Mouse (Mus musculus): ENCODE data around the gene Nav3. TPM values are rescaled to one million over a fixed set of nuclear protein-coding genes. Genes with fewer than 3 reads are reported as not detected.

Nav3 gene
- polyA plus RNA-seq, 1 experiment from 2014 or later = 0.91 TPM

DNA sequence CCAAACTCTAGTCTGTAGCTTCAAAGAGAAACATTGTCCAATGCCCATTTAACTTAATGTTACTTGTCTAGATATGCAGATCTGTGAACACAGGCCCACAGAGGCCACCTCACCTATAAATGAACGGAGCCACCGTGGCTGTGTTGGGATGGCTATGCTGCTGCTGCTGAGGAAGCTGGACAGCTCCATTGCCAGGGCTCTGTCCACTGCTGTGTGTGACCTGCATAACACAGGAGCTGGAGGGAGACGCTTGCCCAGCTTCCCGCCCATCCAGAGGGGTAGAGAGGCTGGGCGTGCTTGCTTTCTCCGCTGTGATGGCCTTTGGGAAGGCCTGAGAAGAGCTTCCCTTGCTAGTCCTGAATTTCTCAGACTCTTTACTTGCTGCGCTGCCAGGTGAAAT, 603.6 kb downstream of the Nav3 start:
- DNase-seq (ENCODE audit: low spot score) = no peak

DNA sequence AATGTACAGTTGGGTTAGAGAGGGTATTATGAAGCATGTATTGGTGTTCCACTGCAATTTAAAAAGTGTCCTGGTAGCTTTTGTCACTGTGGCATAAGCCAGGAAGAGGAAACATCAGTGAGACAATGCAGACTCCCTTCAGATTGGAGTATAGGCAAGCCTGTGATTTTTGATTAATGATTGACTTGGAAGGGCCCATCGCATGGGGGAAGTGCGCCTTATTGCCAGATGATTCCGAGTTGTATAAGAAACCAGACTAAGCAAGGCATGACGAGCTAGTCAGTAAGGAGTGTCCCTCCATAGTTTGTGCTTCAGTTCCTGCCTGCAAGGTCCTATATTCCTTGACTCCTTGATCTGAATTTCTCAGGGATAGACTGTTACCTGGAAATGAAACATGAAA, 608.4 kb downstream of the Nav3 start:
- DNase-seq (ENCODE audit: low spot score) = no peak

DNA sequence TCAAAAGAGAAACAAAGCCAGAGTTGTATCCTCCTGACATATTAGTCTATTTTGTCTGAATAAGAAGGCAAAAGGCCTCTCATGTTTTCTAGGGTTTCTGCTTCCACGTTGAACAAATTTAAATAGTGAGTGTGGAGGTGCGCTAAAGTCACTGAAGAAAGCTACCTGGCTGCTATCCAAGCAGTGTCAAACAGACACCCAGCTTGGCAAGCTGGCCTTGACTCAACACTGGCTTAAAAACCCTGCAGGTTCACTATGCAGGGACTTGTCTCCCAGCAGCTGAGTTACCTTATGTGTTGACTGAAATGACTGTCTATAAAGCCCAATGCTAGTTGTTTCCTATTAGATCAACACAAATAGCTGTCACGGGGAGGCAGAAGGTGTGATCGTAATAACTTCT, 612.3 kb downstream of the Nav3 start:
- DNase-seq (ENCODE audit: low spot score) = no peak

DNA sequence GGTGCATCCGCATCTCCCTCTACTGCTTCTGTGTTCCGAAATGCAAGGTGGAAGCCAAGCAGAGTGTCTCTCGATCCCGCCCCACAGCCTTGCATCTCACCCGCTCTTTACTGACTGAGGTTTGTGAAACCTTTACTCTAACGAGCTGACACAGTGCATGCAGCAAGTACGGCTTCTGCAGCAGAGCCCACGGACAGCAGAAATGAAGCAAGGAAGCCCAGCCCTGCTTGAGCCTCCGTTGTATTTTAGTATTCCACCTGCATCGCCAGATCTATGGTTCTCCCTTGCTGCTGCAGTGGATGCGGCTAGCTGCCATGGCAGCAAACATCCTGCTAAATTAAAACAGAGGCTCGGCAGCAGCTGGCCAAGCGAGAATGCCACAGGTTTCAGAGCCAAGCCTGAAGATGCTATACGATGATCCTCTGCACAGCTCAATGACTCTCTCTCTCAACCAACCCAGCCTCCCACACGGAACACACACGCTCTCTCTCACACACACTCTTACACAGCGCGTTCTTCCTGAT, 623.2 kb downstream of the Nav3 start:
- no peak for DNase-seq (ENCODE audit: low spot score)

DNA sequence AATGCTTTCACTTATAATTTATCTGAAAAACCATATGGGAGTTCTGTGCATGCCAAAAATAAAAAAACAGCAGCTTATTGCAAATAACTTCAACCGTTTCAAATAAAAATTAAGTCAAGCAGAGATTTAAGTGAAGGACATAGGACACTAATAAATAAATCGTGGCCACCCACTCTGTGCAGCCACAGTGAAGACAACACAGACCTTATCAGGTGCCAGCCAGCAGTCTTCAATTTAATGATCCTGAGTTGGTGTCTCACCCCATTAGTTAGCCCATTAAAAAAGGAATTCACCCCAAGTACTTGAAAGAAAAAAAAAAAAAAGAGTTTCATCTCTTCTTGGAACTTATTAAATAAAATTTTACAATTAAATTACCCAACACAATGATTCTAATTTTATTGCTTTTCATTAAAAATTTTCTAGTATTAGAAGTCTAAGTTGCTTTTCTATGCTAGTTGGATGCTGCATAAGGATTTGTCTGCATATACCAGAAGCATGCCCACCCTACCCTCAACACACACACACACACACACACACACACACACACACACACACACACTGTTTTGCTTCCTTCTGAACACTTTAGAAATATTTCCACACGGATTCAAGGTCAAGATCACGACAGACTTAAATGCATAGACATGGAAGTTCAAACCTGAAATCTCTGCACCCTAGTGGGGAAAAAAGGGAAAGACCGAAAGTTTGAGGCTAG, 649.1 kb downstream of the Nav3 start:
- no peak for DNase-seq (ENCODE audit: low spot score)

DNA sequence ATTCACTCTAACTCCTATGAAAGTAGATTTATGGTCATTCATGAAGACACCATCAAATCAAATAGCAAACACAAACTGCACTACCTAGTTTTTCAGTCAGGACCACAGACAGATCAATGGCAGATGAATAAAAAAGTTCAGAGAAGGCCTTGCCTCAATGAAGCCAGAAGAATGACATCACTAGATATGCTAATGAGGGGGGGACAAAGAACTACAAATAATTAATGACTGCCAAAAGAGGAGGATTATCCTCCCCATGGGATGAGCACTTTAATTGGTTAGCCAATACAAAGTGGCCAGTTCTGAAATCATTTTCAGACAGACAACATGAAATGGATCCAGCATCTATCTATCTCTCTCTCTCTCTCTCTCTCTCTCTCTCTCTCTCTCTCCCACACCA, 652.6 kb downstream of the Nav3 start:
- DNase-seq (ENCODE audit: low spot score) = no peak

DNA sequence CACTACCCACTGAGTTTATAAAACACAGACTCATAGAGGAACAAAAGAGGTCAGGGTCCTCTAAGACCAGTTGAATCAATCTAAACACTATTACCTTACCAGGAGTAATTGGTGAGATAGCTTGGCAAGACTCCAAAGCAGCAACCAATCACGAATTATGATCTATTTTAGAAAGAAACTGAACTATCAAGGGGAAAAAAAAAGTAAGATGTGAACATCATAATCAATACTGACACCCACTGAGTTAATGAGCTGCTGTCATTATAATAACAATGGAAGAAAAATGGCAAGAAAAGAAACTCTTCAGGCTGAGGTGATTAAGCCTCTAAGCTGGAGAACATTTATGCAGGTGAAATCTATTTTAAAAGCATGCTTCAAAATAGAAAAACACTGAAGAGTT, 653.8 kb downstream of the Nav3 start:
- no peak for DNase-seq (ENCODE audit: low spot score)

DNA sequence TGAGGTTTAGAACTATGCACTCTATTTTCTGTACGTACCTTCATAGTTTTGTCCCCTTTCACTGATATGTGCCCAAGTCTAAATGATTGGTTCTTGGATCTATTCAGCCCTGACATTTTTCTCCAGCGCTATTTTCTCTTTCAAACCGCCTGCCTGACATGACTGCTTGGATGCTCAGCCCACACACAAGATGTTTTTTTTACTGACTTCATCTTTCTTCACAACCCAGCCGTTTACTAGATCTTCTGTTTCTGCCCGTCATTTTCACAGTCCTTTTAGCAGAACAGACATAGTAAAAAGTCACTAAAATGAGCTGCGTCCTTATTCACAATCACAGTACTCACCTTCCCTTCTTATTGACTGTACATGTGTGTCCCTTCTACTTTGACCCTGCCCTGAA, 656.8 kb downstream of the Nav3 start:
- DNase-seq (ENCODE audit: low spot score) = no peak

DNA sequence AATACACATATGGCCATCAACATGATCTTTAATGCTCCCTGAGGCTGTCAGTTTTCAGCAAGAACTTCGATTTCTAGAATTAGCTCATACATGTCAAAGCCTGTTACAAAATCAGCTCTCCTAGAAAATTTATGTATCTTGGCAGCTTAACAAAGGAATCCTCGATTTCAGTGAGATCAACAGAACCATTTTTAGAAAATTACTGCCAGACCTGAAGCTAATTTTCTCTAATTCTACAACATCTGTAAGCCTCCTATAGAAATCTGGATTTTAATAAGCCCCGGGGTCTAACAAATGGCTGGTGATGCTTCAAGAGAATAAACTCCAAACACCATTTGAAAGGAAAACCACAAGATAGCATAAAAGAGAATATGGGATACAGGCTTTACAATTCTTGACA, 659.0 kb downstream of the Nav3 start:
- DNase-seq (ENCODE audit: low spot score) = no peak

DNA sequence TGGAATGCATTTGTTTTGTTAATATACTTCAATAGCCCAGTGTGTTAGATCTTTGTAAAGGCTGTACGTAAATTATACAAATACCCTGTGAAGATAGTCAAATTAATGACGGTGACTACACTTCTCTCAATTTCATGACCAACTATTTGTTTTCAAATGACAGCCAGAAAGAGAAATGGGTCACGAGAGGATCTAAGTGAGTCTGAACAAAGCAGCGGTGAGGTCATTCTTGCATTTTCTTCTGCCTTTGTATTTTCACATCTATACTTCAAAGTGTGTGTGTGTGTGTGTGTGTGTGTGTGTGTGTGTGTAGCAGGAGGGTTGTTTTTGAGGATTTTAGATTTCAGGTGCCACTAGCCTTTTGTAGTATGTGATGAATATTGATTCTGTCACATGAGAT, 662.5 kb downstream of the Nav3 start:
- no peak for DNase-seq (ENCODE audit: low spot score)

DNA sequence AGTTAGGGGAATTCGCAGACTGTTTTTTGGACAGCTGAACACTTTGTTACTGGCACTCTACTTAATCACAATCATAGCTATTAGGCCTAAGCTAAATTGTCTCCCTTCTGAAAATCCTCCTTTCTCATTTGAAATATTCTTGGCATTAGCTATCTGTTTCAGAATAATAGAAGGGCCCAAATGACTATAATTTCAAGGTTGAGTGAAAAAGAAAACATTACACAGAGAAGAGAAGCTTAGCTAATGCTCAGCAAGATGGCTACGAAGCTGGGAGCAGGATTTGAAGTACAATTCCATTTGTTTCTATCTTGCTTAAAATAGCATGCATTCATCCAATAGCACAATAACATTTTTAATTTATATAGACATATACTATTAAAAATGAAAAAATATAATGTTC, 667.3 kb downstream of the Nav3 start:
- DNase-seq (ENCODE audit: low spot score) = no peak

DNA sequence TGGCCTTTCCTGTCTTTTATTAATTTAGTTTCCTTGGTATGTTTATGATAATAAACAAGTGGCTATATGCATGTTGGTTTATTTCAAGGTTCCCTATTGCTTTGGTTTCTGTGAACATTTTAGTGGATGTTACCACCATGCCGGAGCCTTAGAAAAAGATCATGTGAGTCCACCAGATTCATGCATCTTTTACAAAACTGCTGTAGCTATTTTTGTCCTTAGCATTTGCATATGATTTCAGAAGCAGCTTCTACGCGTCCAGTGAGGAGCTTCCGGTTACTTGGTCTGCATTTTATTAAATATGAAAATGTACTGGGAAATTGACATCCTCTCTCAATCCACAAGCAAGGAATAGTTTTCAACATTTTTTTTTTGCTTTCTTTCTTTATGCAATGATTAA, 676.9 kb downstream of the Nav3 start:
- DNase-seq (ENCODE audit: low spot score) = no peak

DNA sequence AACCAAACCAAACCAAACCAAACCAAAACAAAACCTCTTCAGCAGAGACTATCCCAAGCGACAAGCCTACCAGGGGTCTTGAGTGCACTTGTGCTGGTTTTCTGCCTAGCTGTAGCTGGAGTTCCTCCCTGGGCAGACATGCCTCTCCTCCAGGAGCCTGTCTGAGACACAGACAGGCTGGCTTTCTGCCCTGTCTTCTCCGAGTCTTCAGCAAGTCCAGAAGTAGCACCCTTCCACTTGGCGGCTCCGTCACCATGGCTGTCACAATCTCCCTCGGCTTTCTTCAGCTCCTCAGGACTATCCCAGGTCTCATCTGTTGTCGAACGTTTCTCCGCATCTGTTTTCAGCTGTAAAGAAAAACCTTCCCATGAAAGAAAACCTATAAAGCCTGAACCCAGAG, 686.9 kb downstream of the Nav3 start:
- no peak for DNase-seq (ENCODE audit: low spot score)

DNA sequence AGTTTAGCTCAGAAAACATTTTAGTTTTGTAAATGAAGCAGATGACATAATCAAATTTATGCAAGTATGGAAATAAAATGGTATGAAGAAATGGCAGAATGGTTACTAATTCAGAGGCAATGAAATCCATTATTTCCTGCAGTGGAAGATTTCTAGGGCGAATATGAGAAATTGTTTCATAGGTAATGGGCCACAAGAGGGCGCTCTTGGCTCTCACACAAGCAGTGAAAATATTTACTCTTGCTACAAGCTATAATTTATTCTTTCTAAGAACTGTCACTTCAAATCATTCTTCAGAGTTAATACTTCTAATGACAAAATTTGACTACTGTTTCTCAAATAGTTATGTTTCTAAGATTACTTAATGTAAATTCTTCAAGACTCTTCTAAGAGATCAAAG, 690.4 kb downstream of the Nav3 start:
- DNase-seq (ENCODE audit: low spot score) = no peak

DNA sequence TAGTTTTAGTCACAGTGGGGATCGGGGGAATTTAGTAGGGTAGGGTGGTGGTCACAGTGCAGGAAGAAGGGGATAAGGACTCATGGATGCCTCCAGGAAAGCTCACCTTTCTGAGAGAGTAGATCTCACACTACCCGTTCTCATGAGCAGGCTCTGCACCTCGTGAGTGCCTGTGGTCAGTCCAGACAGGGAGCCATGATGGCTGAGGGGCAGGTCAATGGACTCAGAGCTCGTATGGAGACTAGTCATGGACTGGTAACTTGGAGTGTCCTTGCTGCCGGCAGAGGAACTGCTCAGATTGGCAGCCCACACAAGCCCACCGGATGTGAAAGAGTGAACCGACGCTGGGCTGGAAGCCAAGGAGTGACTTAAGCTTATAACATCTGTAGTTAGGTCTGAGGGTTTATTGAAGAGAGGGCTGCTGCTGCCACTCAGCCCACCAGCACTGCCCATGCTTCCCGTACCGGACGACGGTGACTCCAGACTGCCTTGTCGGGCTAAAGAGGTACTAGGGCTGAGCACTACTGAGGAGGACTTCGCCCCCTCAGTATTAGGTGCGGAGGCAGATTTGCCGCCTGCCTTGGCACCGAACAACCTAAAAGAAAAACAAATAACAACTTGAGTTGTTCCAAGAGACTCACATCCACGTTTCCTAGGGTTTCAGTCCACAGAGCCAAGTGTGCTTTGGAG, 691.4 kb downstream of the Nav3 start:
- DNase-seq (ENCODE audit: low spot score) = no peak

DNA sequence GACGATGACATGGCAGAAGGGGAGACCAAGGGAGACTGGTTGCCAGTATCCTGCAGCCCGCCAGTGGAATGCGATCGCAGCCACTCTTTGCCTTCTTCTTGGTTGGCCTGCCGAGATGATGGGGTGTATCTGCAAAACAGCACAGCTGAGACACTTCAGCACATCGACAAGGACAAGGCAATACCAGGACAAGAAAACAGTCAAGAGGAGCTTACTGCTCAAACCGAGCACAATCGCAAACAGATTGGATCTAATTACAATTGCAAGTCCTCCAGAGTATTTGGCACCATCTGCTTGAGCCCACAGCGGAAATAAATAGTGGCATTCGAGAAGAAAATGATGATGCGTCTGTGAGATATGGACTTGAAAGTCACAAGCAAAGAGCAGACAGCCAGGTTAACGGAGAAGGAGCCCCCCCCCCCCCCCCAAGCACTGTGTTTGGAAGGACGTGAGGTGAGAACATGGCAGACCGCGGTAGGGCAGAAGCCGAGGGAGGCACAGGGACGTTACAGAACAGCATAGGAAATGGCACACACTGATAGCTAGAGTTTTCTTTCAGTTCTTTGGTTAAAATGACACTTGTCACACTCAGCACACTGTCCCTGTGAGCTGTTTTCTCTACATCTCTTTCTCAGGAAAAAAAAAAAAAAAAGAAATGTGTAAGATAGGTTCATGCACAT, 696.9 kb downstream of the Nav3 start:
- DNase-seq (ENCODE audit: low spot score) = no peak

DNA sequence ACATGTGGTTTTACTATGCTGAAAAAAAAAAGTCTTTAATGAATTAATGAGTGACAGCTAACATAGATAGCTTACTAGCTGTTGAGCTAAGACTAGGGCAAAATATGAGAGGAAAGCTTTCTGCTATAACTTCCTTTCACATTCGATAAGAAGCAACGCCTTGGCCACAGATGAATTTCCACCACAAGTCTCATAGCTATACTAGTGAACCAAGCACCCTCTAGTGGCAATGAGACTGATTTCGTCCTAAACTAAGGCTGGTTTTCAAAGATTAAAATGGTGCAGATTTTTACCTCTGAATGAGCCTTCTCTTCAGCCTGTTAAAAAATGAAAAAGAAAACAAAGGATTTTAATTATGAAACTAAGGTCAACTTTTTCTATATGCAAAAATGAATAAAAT, 709.1 kb downstream of the Nav3 start:
- no peak for DNase-seq (ENCODE audit: low spot score)

DNA sequence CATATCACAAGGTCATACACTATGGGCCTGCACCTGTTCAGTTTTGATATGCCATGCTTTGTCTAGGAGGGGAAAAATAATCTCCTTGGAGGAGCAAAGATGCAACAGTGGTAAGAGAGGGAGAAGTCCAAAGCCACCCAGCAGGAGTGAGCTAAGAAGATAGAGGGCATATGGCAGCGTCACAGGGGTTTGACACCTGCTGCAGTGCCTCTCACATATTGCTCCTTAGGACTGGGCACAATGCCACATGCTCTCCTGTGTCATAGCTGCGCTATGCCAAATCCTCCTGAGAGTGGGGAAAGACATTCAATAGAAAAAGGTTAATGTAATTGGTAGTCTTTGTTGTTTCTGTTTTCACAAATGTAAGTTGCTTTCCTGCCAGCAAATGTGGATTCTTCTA, 714.3 kb downstream of the Nav3 start:
- DNase-seq (ENCODE audit: low spot score) = no peak

DNA sequence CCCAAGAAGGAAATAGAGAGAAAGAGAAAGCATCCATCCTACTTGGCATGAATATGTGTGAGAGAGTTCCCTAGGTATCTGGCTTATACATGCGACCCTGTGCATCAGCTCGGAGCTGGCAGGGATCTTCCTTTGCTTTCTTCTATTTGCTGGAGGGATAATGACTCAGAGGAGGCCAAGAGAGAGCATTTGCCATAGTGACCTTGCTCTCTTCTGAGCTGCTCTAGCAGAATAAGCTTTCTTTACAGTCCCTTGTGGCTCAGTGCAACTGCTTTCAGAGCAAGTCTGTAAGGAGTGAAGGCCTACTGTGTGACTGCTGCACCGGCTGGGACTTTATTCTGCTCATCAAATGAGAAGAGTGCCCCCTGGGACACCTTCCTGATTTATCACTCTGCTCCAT, 715.7 kb downstream of the Nav3 start:
- no peak for DNase-seq (ENCODE audit: low spot score)

DNA sequence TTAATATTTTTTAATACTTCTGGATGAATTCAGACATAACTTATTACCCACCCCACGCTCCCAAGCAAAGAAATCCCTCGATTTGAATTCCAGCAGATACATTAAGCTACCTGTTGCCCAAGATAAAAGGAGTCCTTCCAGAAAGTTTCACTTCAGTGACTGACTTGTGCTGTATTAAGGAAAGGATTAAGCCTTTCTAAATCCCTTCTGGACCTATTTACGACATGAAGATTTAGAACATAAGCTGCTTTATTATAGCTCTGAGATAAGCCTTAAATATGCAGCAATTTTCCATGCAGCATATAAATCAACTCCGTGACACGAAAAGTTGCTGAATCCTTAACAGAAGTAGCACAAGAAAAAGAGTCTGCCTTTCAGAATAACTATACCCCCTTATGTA, 732.4 kb downstream of the Nav3 start:
- no peak for DNase-seq (ENCODE audit: low spot score)

DNA sequence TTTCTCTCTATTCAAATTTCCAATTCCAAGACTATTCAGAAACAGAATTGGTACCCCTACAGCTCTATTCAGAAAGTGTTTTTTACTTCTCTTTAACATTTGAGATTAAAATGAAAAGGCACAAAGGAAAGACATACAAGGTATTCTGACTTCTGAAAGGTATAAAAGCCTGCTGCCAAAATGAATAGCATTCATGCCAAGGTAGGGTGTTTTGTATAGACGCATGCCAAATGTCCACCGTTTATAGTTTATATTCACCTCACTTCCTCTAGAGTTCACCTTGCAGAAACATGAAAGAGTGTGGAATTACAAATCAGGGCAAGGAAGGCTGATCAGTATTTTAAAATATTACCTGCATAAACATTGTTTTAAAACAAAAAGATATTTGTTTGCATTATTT, 737.2 kb downstream of the Nav3 start:
- no peak for DNase-seq (ENCODE audit: low spot score)

DNA sequence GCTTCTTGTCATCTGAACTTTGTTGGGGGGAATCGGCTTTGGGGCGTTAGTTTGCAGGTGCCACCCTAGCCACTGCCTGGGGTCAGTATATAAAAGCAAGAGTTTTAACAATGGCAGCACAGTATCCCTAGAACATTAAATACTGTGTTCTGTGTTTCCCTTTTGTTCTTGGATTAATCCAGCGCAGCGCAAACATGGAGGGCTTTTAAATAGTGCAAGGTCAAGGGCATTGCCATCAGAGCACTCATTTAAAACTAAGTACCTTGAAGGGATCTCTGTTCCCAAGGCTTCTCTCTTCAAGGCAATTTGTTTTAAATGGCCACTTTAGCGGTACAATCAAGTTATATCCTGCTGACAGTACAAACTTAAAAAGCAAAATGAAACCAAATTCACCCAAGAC, 737.6 kb downstream of the Nav3 start:
- no peak for DNase-seq (ENCODE audit: low spot score)

DNA sequence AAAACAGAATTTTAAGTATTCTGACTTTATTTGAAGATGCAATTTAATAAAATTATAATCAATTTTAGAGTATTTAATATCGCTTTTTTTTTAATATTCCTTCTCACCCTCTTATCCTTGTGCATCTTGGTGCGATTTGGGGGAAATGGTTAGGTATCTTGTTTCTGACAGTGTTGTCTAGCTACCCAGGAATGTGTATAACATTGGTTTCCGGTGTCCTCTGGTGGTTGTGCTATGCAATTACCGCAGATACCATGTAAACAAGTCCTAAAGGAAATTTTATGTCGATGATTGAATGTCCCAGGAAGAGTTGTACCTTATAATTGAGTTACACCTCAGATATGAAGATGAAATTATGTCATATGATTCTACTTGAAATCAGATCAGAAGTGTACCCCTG, 743.0 kb downstream of the Nav3 start:
- no peak for DNase-seq (ENCODE audit: low spot score)

All from thymus, postnatal 0 days (tissue).